Mouse (Mus musculus) heart, postnatal 0 days (tissue): ENCODE results near the gene Fam118b. TPM values are rescaled to one million over a fixed set of nuclear protein-coding genes. Genes with fewer than 3 reads are reported as not detected.

ENCODE experiments used
- ATAC-seq: fragments of 200-750 bp; cut with Nextera tagmentation; 2 replicates; pipeline ENCODE4 v1.8.0; 2017; ENCODE audit warnings: low read depth, moderate number of reproducible peaks, moderate library complexity; ENCODE audit not compliant: insufficient read depth
- DNase-seq: peaks from one replicate; pipeline ENCODE4 v3.0.0-alpha.2; 2016; ENCODE audit warnings: low spot score
- H3K27ac ChIP-seq: fragments of 300-500 bp; sonication (generic); 2 replicates; pipeline ENCODE4 v1.5.1; 2014; ENCODE audit warnings: low read depth, mild to moderate bottlenecking
- H3K27me3 ChIP-seq: fragments of 300-500 bp; sonication (generic); 2 replicates; pipeline ENCODE4 v1.6.1; 2014; ENCODE audit warnings: low read length, mixed read lengths; ENCODE audit not compliant: control insufficient read depth, insufficient read depth
- H3K36me3 ChIP-seq: fragments of 300-500 bp; sonication (generic); replicated peaks from 2 replicates; pipeline ENCODE4 v1.6.1; 2014; ENCODE audit warnings: low read length, mixed read lengths; ENCODE audit not compliant: control insufficient read depth, insufficient read depth
- H3K4me1 ChIP-seq: fragments of 300-500 bp; sonication (generic); 2 replicates; pipeline ENCODE4 v1.6.1; 2014; ENCODE audit warnings: antibody characterized with exemption; ENCODE audit not compliant: control insufficient read depth, insufficient read depth
- H3K4me2 ChIP-seq: fragments of 300-500 bp; sonication (generic); 2 replicates; pipeline ENCODE4 v1.6.1; 2014; ENCODE audit warnings: low read depth, mild to moderate bottlenecking, low read length, moderate library complexity
- H3K4me3 ChIP-seq: fragments of 300-500 bp; sonication (generic); 2 replicates; pipeline ENCODE4 v1.5.1; 2014; ENCODE audit warnings: low read depth, low read length
- H3K9ac ChIP-seq: fragments of 300-500 bp; sonication (generic); replicated peaks from 2 replicates; pipeline ENCODE4 v1.6.1; 2014; ENCODE audit warnings: low read depth, low read length, mixed read lengths
- H3K9me3 ChIP-seq: fragments of 300-500 bp; sonication (generic); replicated peaks from 2 replicates; pipeline ENCODE4 v1.6.1; 2016; ENCODE audit warnings: low read length; ENCODE audit not compliant: control insufficient read depth
- CTCF ChIP-seq: IDR thresholded peaks from 2 replicates; pipeline ENCODE4 v1.5.1; 2016; ENCODE audit warnings: antibody characterized with exemption, control low read depth, low read depth
- EP300 ChIP-seq: IDR thresholded peaks from 2 replicates; pipeline ENCODE4 v1.6.1; 2016; ENCODE audit warnings: antibody characterized with exemption, low read depth
- WGBS: fragments of 180-500 bp; shearing (Covaris S2); extraction: QIAGEN DNeasy Blood & Tissue Kit; methylation state at CpG from one replicate; pipeline ENCODE4 v1.1.7; 2014; 5-methylcytosine and 5-hydroxymethylcytosine counted together
- polyA plus RNA-seq: library from polyadenylated mRNA; unstranded; fragments of >200 nt; fragmentation: Nextera tagmentation; extraction: Ambion mirVana; gene quantifications from 2 replicates; pipeline ENCODE4 v1.2.1, GENCODE M21; 2015
- total RNA-seq: library from RNA; depleted of rRNA; stranded (reverse); fragments of >200 nt; gene quantifications from 2 replicates; pipeline ENCODE4 v1.2.3, GENCODE M21; 2014; ENCODE audit warnings: low replicate concordance

Gene Fam118b
- total and polyA plus RNA-seq, 2 experiments from 2014 or later: 19.7 to 22.6 TPM

- Histone ChIP-seq H3K9ac (no peak overlapping the region), H3K4me1 (0 out of 2 replicates have a peak, but pooled peaks cover 9% of the 10 kb centered on the region), H3K27ac (no peak overlapping the region), H3K9me3 (no peaks in the 10 kb centered on the region), H3K36me3 (no peaks in the 10 kb centered on the region), H3K4me3 (no peak overlapping the region), H3K4me2 (no peak overlapping the region), H3K27me3 (no peaks in the 10 kb centered on the region)
- WGBS: 58% methylated on average over 6 of the region's 6 CpGs
- no peak for ATAC-seq
- no peak for TF ChIP-seq EP300
- no peak for DNase-seq
These were observed 42.8 kb upstream of the Fam118b start for GRCm38 (mm10) chr9:35310377-35310776.

- no peak for DNase-seq
- no peak for TF ChIP-seq CTCF
- no peak for TF ChIP-seq EP300
- H3K4me2 ChIP-seq: no peak overlapping the region
- ATAC-seq: no peak
- H3K4me3 ChIP-seq: no peak overlapping the region
- no peak overlapping the region for H3K9ac ChIP-seq
- no peaks in the 10 kb centered on the region for H3K27me3 ChIP-seq
- H3K36me3 ChIP-seq: no peaks in the 10 kb centered on the region
- H3K9me3 ChIP-seq: no peaks in the 10 kb centered on the region
- 74% methylated on average over 7 of the region's 7 CpGs for WGBS
- 0 out of 2 replicates have a peak, but pooled peaks cover 4% of the 10 kb centered on the region for H3K4me1 ChIP-seq
- no peak overlapping the region for H3K27ac ChIP-seq
These were observed 39.9 kb upstream of the Fam118b start for GRCm38 (mm10) chr9:35307461-35307860.

GRCm38 (mm10) chr9:35302172-35302571 lies 34.6 kb upstream of the Fam118b start:
- H3K36me3 ChIP-seq: no peaks in the 10 kb centered on the region
- TF ChIP-seq EP300: no peak
- no peak for TF ChIP-seq CTCF
- no peaks in the 10 kb centered on the region; the same call in 1 of the 2 replicates for H3K9me3 ChIP-seq
- H3K27me3 ChIP-seq: no peaks in the 10 kb centered on the region
- DNase-seq (no peak), ATAC-seq (no peak)
- no peak overlapping the region for H3K4me3 ChIP-seq
- no peaks in the 10 kb centered on the region for H3K4me1 ChIP-seq
- WGBS: 80% methylated on average over 3 of the region's 3 CpGs
- no peak overlapping the region for H3K9ac ChIP-seq
- H3K27ac ChIP-seq: no peak overlapping the region
- H3K4me2 ChIP-seq: no peak overlapping the region

GRCm38 (mm10) chr9:35297791-35298190 lies 30.2 kb upstream of the Fam118b start:
- Histone ChIP-seq H3K9me3 (no peaks in the 10 kb centered on the region; the same call in 1 of the 2 replicates), H3K36me3 (no peaks in the 10 kb centered on the region), H3K27ac (no peak overlapping the region), H3K4me2 (no peak overlapping the region), H3K27me3 (no peaks in the 10 kb centered on the region), H3K4me3 (no peak overlapping the region), H3K4me1 (no peaks in the 10 kb centered on the region), H3K9ac (no peak overlapping the region)
- DNase-seq (no peak), ATAC-seq (no peak)
- TF ChIP-seq EP300 (no peak), CTCF (no peak)

GRCm38 (mm10) chr9:35293465-35293864 lies 25.9 kb upstream of the Fam118b start:
- no peak for DNase-seq
- Histone ChIP-seq H3K27ac (no peak overlapping the region), H3K4me3 (no peak overlapping the region), H3K36me3 (no peaks in the 10 kb centered on the region), H3K4me1 (no peaks in the 10 kb centered on the region), H3K9ac (no peak overlapping the region), H3K9me3 (no peaks in the 10 kb centered on the region; the same call in 1 of the 2 replicates), H3K27me3 (no peaks in the 10 kb centered on the region), H3K4me2 (no peak overlapping the region)
- TF ChIP-seq EP300 (no peak), CTCF (no peak)
- no peak for ATAC-seq
- 60% methylated on average over 5 of the region's 5 CpGs for WGBS

GRCm38 (mm10) chr9:35290916-35291315 lies 23.3 kb upstream of the Fam118b start:
- TF ChIP-seq EP300 (no peak), CTCF (no peak)
- Histone ChIP-seq H3K9me3 (no peaks in the 10 kb centered on the region), H3K27ac (no peak overlapping the region), H3K4me3 (no peak overlapping the region), H3K36me3 (no peaks in the 10 kb centered on the region), H3K4me2 (no peak overlapping the region), H3K4me1 (no peaks in the 10 kb centered on the region), H3K9ac (no peak overlapping the region), H3K27me3 (no peaks in the 10 kb centered on the region)
- DNase-seq: peak; percentile 35
- no peak; the same call in 1 of the 2 replicates for ATAC-seq
- 26% methylated on average over 4 of the region's 4 CpGs for WGBS
